Mouse (Mus musculus) ES-Bruce4 (cell line): ENCODE results near the gene Nfib. TPM values are rescaled to one million over a fixed set of nuclear protein-coding genes. Genes with fewer than 3 reads are reported as not detected.

ENCODE experiments used
- H3K27ac ChIP-seq: 2 replicates; pipeline ENCODE4 v1.5.1; 2012; ENCODE audit warnings: low read length, inconsistent platforms; ENCODE audit not compliant: insufficient read depth
- H3K27me3 ChIP-seq: 2 replicates; pipeline ENCODE4 v1.6.1; 2012; ENCODE audit warnings: mild to moderate bottlenecking, low read length, inconsistent platforms; ENCODE audit not compliant: control insufficient read depth, poor library complexity, insufficient read depth, severe bottlenecking
- H3K36me3 ChIP-seq: 2 replicates; pipeline ENCODE4 v1.6.1; 2012; ENCODE audit warnings: inconsistent platforms, mild to moderate bottlenecking, low read length, moderate library complexity; ENCODE audit not compliant: control insufficient read depth, poor library complexity, insufficient read depth, severe bottlenecking
- H3K4me1 ChIP-seq: one replicate; pipeline ENCODE4 v1.8.1; 2011; ENCODE audit warnings: low read length; ENCODE audit not compliant: control insufficient read depth, insufficient read depth
- H3K4me3 ChIP-seq: 2 replicates; pipeline ENCODE4 v1.5.1; 2011; ENCODE audit warnings: low read depth, mild to moderate bottlenecking, low read length
- H3K9ac ChIP-seq: 2 replicates; pipeline ENCODE4 v1.6.1; 2012; ENCODE audit warnings: low read depth, mild to moderate bottlenecking, inconsistent platforms; ENCODE audit not compliant: poor library complexity, severe bottlenecking
- H3K9me3 ChIP-seq: replicated peaks from 2 replicates; pipeline ENCODE4 v1.6.1; 2012; ENCODE audit warnings: mild to moderate bottlenecking, low read length, inconsistent platforms; ENCODE audit not compliant: control insufficient read depth, poor library complexity, insufficient read depth, severe bottlenecking
- CTCF ChIP-seq: IDR thresholded peaks from one replicate; pipeline ENCODE4 v1.8.1; 2011; ENCODE audit warnings: low read depth, low read length
- EP300 ChIP-seq: IDR thresholded peaks from 2 replicates; pipeline ENCODE4 v1.6.1; 2011; ENCODE audit warnings: low read depth, low read length; ENCODE audit not compliant: insufficient read depth
- POLR2A ChIP-seq: IDR thresholded peaks from one replicate; pipeline ENCODE4 v1.8.1; 2011; ENCODE audit warnings: low read length; ENCODE audit not compliant: insufficient read depth
- polyA plus RNA-seq: library from polyadenylated mRNA; stranded (reverse); fragments of >200 nt; gene quantifications from 2 replicates; pipeline ENCODE4 v1.2.4, GENCODE M21; 2011; ENCODE audit warnings: low read depth; ENCODE audit not compliant: missing spikeins, insufficient read depth, insufficient read length

The Nfib gene
- polyA plus RNA-seq, 1 experiment = 4.6 TPM

- TF ChIP-seq EP300 (no peak), POLR2A (no peak), CTCF (no peak)
- Histone ChIP-seq H3K4me1 (no peaks in the 10 kb centered on the region), H3K4me3 (no peak overlapping the region), H3K9me3 (no peaks in the 10 kb centered on the region), H3K36me3 (no peaks in the 10 kb centered on the region), H3K9ac (no peak overlapping the region), H3K27me3 (no peaks in the 10 kb centered on the region), H3K27ac (no peak overlapping the region)
Observed at GRCm38 (mm10) chr4:82683583-82683982, 22.0 kb downstream of the Nfib start.

GRCm38 (mm10) chr4:82676104-82676503 lies 29.4 kb downstream of the Nfib start:
- Histone ChIP-seq H3K4me1 (no peaks in the 10 kb centered on the region), H3K9me3 (0 out of 2 replicates have a peak, but pooled peaks cover 2% of the 10 kb centered on the region), H3K9ac (no peak overlapping the region), H3K27me3 (no peaks in the 10 kb centered on the region; the same call in 1 of the 2 replicates), H3K36me3 (no peaks in the 10 kb centered on the region), H3K4me3 (no peak overlapping the region), H3K27ac (no peak overlapping the region)
- no peak for TF ChIP-seq POLR2A
- no peak for TF ChIP-seq CTCF
- TF ChIP-seq EP300 = no peak

GRCm38 (mm10) chr4:82667271-82667872 lies 38.2 kb downstream of the Nfib start:
- Histone ChIP-seq H3K27me3 (no peaks in the 10 kb centered on the region), H3K36me3 (no peaks in the 10 kb centered on the region), H3K4me1 (no peaks in the 10 kb centered on the region), H3K27ac (no peak overlapping the region), H3K9ac (no peak overlapping the region), H3K4me3 (no peak overlapping the region), H3K9me3 (no peaks in the 10 kb centered on the region)
- TF ChIP-seq CTCF (no peak), EP300 (no peak), POLR2A (no peak)

- Histone ChIP-seq H3K27me3 (no peaks in the 10 kb centered on the region), H3K4me1 (no peaks in the 10 kb centered on the region), H3K9ac (no peak overlapping the region), H3K4me3 (no peak overlapping the region), H3K9me3 (no peaks in the 10 kb centered on the region), H3K36me3 (no peaks in the 10 kb centered on the region), H3K27ac (no peak overlapping the region)
- TF ChIP-seq POLR2A (no peak), EP300 (no peak)
Observed at GRCm38 (mm10) chr4:82664436-82664835, 41.1 kb downstream of the Nfib start.

- no peak for TF ChIP-seq CTCF
- TF ChIP-seq POLR2A = no peak
- TF ChIP-seq EP300 = no peak
- Histone ChIP-seq H3K9me3 (no peaks in the 10 kb centered on the region), H3K4me1 (no peaks in the 10 kb centered on the region), H3K9ac (no peak overlapping the region), H3K27ac (no peak overlapping the region), H3K27me3 (no peaks in the 10 kb centered on the region), H3K36me3 (no peaks in the 10 kb centered on the region), H3K4me3 (no peak overlapping the region)
Observed at GRCm38 (mm10) chr4:82663749-82664381, 41.7 kb downstream of the Nfib start.

- TF ChIP-seq POLR2A (no peak), CTCF (no peak), EP300 (no peak)
- no peak overlapping the region for H3K4me3 ChIP-seq
Observed at GRCm38 (mm10) chr4:82662626-82663025, 42.9 kb downstream of the Nfib start.

More at GRCm38 (mm10) chr4:82662626-82663025, 42.9 kb downstream of the Nfib start:
- Histone ChIP-seq H3K27ac (no peak overlapping the region), H3K36me3 (no peaks in the 10 kb centered on the region), H3K9me3 (no peaks in the 10 kb centered on the region), H3K27me3 (no peaks in the 10 kb centered on the region), H3K9ac (no peak overlapping the region), H3K4me1 (no peaks in the 10 kb centered on the region)
